Mouse (Mus musculus) intestine, embryonic 15.5 days (tissue): ENCODE measurements at regions not wholly inside any gene's neighbourhood (a gene's known extent, or its start where the extent isn't known, plus 50 kb on each side); places are given as distances from the start of the nearest gene placed in this dataset.

Experiments
- ATAC-seq: fragments of 200-750 bp; cut with Nextera tagmentation; 2 replicates; pipeline ENCODE4 v1.8.0; 2017; ENCODE audit warnings: moderate TSS enrichment, moderate library complexity
- H3K27ac ChIP-seq: fragments of 300-500 bp; sonication (generic); 2 replicates; pipeline ENCODE4 v1.5.1; 2015; ENCODE audit warnings: mild to moderate bottlenecking, inconsistent platforms
- H3K27me3 ChIP-seq: fragments of 300-500 bp; sonication (generic); replicated peaks from 2 replicates; pipeline ENCODE4 v1.6.1; 2015; ENCODE audit warnings: inconsistent platforms
- H3K36me3 ChIP-seq: fragments of 300-500 bp; sonication (generic); 2 replicates; pipeline ENCODE4 v1.6.1; 2015; ENCODE audit warnings: inconsistent platforms
- H3K4me1 ChIP-seq: fragments of 300-500 bp; sonication (generic); replicated peaks from 2 replicates; pipeline ENCODE4 v1.6.1; 2015; ENCODE audit warnings: inconsistent platforms
- H3K4me2 ChIP-seq: fragments of 300-500 bp; sonication (generic); replicated peaks from 2 replicates; pipeline ENCODE4 v1.6.1; 2015; ENCODE audit warnings: mild to moderate bottlenecking, inconsistent platforms
- H3K4me3 ChIP-seq: fragments of 300-500 bp; sonication (generic); replicated peaks from 2 replicates; pipeline ENCODE4 v1.5.1; 2015; ENCODE audit warnings: inconsistent platforms
- H3K9ac ChIP-seq: fragments of 300-500 bp; sonication (generic); 2 replicates; pipeline ENCODE4 v1.6.1; 2015; ENCODE audit warnings: inconsistent platforms
- H3K9me3 ChIP-seq: fragments of 300-500 bp; sonication (generic); 2 replicates; pipeline ENCODE4 v1.6.1; 2016; ENCODE audit warnings: inconsistent platforms
- WGBS: fragments of 180-500 bp; shearing (Covaris S2); methylation state at CpG from one replicate; pipeline ENCODE4 v1.1.7; 2015; 5-methylcytosine and 5-hydroxymethylcytosine counted together

DNA sequence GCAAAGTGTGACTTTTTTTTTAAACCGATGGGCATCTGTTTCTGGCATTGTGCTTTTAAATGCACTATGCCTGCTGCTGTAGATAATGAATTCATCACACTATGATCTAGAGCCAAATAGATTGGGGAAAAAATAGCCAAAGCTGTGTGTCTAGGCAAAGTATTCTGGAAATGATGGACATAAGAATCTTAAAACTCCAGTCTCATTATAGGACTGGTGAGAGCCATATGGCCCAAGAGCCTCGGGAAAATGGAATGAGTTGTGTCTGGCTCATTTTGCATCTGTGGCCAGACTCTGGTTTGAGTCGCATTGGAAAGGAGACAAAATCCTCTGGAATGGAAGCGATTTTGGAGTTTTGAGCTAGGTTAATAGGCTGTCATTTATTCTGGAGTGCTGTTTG is 288.7 kb downstream of the Lrriq3 start:
- H3K27ac ChIP-seq = no peak overlapping the region
- H3K27me3 ChIP-seq = no peaks in the 10 kb centered on the region
- no peak overlapping the region for H3K9ac ChIP-seq
- H3K36me3 ChIP-seq = no peaks in the 10 kb centered on the region
- no peak for ATAC-seq
- H3K4me1 ChIP-seq = no peaks in the 10 kb centered on the region
- no peak overlapping the region for H3K4me3 ChIP-seq
- H3K9me3 ChIP-seq = no peaks in the 10 kb centered on the region
- WGBS = 82% methylated on average over 4 of the region's 4 CpGs
- no peak overlapping the region for H3K4me2 ChIP-seq

GRCm38 (mm10) chr3:155382817-155383216 is 289.6 kb downstream of the Lrriq3 start:
- Histone ChIP-seq H3K4me2 (no peak overlapping the region), H3K4me1 (no peaks in the 10 kb centered on the region), H3K9me3 (no peaks in the 10 kb centered on the region), H3K27me3 (no peaks in the 10 kb centered on the region), H3K9ac (no peak overlapping the region), H3K36me3 (no peaks in the 10 kb centered on the region), H3K27ac (no peak overlapping the region), H3K4me3 (no peak overlapping the region)
- no peak for ATAC-seq
- WGBS = 84% methylated on average over 2 of the region's 2 CpGs

GRCm38 (mm10) chr3:155390666-155391065 is 297.4 kb downstream of the Lrriq3 start:
- Histone ChIP-seq H3K36me3 (no peaks in the 10 kb centered on the region), H3K4me3 (no peak overlapping the region), H3K9ac (no peak overlapping the region), H3K27me3 (no peaks in the 10 kb centered on the region), H3K4me2 (no peak overlapping the region), H3K27ac (no peak overlapping the region), H3K9me3 (no peaks in the 10 kb centered on the region), H3K4me1 (no peaks in the 10 kb centered on the region)
- ATAC-seq = no peak
- WGBS = 78% methylated on average over 5 of the region's 5 CpGs

DNA sequence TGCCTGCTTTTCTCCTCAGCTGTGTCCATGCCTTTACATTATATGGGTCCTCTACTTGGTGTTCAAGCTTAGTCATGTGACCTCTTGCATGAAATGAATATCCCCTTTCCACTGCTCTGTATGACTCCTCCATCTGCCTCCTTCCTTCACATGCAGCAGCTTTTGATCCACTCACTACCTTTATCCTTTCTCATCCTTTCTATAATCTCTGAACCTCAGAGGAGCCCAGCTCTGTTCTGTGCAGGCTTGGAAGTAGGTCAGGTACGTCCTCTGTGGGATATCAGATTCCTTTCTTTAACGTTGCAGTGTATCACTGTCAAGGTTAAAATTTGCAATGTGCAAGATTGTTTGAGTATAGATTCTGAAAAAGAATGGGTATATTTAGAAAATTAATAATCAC is 302.9 kb downstream of the Lrriq3 start:
- H3K36me3 ChIP-seq = no peaks in the 10 kb centered on the region
- H3K9ac ChIP-seq = no peak overlapping the region
- ATAC-seq = no peak
- no peak overlapping the region for H3K27ac ChIP-seq
- H3K4me2 ChIP-seq = no peak overlapping the region
- H3K4me1 ChIP-seq = no peaks in the 10 kb centered on the region
- no peaks in the 10 kb centered on the region for H3K27me3 ChIP-seq
- no peak overlapping the region for H3K4me3 ChIP-seq
- no peaks in the 10 kb centered on the region for H3K9me3 ChIP-seq
- WGBS = 86% methylated on average over 2 of the region's 2 CpGs

DNA sequence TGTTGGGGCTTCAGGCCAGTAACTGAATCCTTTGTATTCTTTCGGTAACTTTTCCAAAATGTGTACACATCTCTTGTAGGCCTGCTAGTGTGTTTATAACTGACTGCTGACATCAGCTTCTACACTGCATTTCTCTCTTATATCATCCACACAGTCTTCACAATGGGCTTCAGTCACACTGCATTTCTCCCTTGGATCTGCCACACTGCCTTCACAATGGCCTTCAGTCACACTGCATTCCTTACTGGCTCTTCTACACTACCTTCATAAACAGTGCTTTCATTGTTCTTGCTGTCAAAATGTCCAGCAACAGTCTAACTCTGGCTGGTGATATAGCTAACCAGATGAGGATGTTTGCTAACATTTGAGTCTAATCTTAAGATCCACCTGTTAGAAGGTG is 308.5 kb downstream of the Lrriq3 start:
- Histone ChIP-seq H3K4me3 (no peak overlapping the region), H3K9me3 (no peaks in the 10 kb centered on the region), H3K9ac (no peak overlapping the region), H3K27ac (no peak overlapping the region), H3K4me1 (no peaks in the 10 kb centered on the region), H3K4me2 (no peak overlapping the region), H3K27me3 (no peaks in the 10 kb centered on the region), H3K36me3 (no peaks in the 10 kb centered on the region)
- ATAC-seq = no peak
- WGBS = 65% methylated on average over 1 of the region's 1 CpGs

- ATAC-seq = no peak
- Histone ChIP-seq H3K27ac (no peak overlapping the region), H3K9ac (no peak overlapping the region), H3K4me2 (no peak overlapping the region), H3K27me3 (no peaks in the 10 kb centered on the region), H3K36me3 (no peaks in the 10 kb centered on the region), H3K4me1 (no peaks in the 10 kb centered on the region), H3K9me3 (no peaks in the 10 kb centered on the region), H3K4me3 (no peak overlapping the region)
- WGBS = 33% methylated on average over 2 of the region's 2 CpGs
Measured at GRCm38 (mm10) chr3:155408907-155409306, 315.7 kb downstream of the Lrriq3 start.

DNA sequence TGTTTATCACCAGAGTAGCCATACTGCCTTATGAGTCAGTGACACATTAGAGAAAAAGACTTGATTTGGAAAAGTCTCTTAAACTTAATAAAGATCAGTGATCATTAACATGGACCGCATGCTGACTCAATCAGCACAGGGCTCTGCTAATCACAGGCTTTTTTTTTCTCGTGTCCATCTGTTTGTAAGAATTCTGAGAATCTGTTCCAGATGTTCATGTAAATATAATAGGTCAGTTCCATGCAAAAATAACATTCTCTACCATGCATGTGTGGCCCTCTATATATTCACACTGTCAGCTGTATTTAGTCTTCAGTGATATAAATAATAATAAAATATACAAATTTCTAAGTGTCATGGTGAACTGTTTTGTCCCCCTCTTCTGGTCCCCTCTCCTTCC is 316.1 kb downstream of the Lrriq3 start:
- no peak overlapping the region for H3K27ac ChIP-seq
- no peak overlapping the region for H3K4me3 ChIP-seq
- H3K36me3 ChIP-seq = no peaks in the 10 kb centered on the region
- no peak overlapping the region for H3K4me2 ChIP-seq
- H3K9ac ChIP-seq = no peak overlapping the region
- H3K4me1 ChIP-seq = no peaks in the 10 kb centered on the region
- whole genome bisulfite sequencing = 49% methylated on average over 2 of the region's 2 CpGs
- ATAC-seq = no peak
- H3K27me3 ChIP-seq = no peaks in the 10 kb centered on the region
- H3K9me3 ChIP-seq = no peaks in the 10 kb centered on the region

GRCm38 (mm10) chr3:155409867-155410266 is 316.6 kb downstream of the Lrriq3 start:
- Histone ChIP-seq H3K27ac (no peak overlapping the region), H3K4me3 (no peak overlapping the region), H3K9ac (no peak overlapping the region), H3K4me1 (no peaks in the 10 kb centered on the region), H3K27me3 (no peaks in the 10 kb centered on the region), H3K4me2 (no peak overlapping the region), H3K9me3 (no peaks in the 10 kb centered on the region), H3K36me3 (no peaks in the 10 kb centered on the region)
- WGBS = 69% methylated on average over 2 of the region's 2 CpGs
- ATAC-seq = no peak

GRCm38 (mm10) chr3:155459701-155460481 is 366.7 kb downstream of the Lrriq3 start:
- Histone ChIP-seq H3K36me3 (no peaks in the 10 kb centered on the region), H3K4me1 (no peaks in the 10 kb centered on the region), H3K27me3 (no peaks in the 10 kb centered on the region), H3K4me3 (no peak overlapping the region), H3K9ac (no peak overlapping the region), H3K27ac (no peak overlapping the region), H3K4me2 (no peak overlapping the region), H3K9me3 (no peaks in the 10 kb centered on the region)
- WGBS = 78% methylated on average over 16 of the region's 16 CpGs
- no peak for ATAC-seq

DNA sequence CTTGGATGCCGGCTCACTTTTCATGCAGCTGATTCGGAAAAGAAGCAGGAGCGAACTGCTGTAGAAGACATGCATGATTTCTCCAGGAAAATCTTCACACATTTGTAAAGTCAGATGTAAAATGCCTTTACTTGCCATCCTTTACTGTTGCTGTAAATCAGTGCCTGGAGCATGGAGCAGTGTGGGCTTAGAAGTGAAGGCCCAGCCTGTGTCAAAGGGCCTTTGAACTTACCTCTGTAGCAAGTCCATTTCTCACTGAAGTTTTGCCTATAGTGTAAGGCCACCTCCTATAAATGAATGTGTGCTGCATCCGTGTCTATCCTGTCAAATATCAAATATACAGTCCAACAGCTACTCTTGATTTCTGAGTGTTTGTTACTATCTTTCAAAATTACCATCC is 368.9 kb downstream of the Lrriq3 start:
- H3K4me1 ChIP-seq = no peaks in the 10 kb centered on the region
- H3K27me3 ChIP-seq = no peaks in the 10 kb centered on the region
- no peak overlapping the region for H3K4me2 ChIP-seq
- no peaks in the 10 kb centered on the region for H3K9me3 ChIP-seq
- WGBS = 63% methylated on average over 4 of the region's 4 CpGs
- no peaks in the 10 kb centered on the region for H3K36me3 ChIP-seq
- H3K9ac ChIP-seq = no peak overlapping the region
- no peak overlapping the region for H3K4me3 ChIP-seq
- H3K27ac ChIP-seq = no peak overlapping the region
- ATAC-seq = no peak

GRCm38 (mm10) chr3:155470742-155471141 is 377.5 kb downstream of the Lrriq3 start:
- 80% methylated on average over 2 of the region's 2 CpGs for WGBS
- ATAC-seq = no peak
- no peaks in the 10 kb centered on the region for H3K27me3 ChIP-seq
- no peaks in the 10 kb centered on the region for H3K9me3 ChIP-seq
- H3K9ac ChIP-seq = no peak overlapping the region
- no peaks in the 10 kb centered on the region for H3K4me1 ChIP-seq
- H3K36me3 ChIP-seq = no peaks in the 10 kb centered on the region
- no peak overlapping the region for H3K27ac ChIP-seq
- no peak overlapping the region for H3K4me2 ChIP-seq
- H3K4me3 ChIP-seq = no peak overlapping the region

DNA sequence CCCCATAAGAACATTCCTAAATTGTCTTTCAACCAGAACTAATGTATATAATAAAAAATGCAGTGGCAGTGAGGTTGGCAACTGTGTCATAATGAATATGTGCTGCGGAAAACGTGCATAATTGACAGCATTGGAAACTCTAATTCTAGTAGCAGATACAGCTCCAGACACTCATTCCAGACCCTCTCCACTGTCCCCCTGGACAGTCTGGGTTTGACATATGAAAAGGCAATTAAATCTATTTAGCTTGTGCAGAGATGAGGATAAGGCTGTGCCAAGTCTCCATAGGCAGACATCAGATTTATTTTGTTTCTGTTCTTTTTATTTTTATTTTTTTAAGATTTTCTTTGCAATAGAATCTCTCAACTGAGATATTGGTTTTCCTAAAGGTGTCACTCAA is 392.3 kb downstream of the Lrriq3 start:
- no peak for ATAC-seq
- Histone ChIP-seq H3K27ac (no peak overlapping the region), H3K27me3 (no peaks in the 10 kb centered on the region), H3K4me3 (no peak overlapping the region), H3K4me1 (no peaks in the 10 kb centered on the region), H3K9ac (no peak overlapping the region), H3K36me3 (no peaks in the 10 kb centered on the region), H3K4me2 (no peak overlapping the region), H3K9me3 (no peaks in the 10 kb centered on the region)
- WGBS = 79% methylated on average over 2 of the region's 2 CpGs

DNA sequence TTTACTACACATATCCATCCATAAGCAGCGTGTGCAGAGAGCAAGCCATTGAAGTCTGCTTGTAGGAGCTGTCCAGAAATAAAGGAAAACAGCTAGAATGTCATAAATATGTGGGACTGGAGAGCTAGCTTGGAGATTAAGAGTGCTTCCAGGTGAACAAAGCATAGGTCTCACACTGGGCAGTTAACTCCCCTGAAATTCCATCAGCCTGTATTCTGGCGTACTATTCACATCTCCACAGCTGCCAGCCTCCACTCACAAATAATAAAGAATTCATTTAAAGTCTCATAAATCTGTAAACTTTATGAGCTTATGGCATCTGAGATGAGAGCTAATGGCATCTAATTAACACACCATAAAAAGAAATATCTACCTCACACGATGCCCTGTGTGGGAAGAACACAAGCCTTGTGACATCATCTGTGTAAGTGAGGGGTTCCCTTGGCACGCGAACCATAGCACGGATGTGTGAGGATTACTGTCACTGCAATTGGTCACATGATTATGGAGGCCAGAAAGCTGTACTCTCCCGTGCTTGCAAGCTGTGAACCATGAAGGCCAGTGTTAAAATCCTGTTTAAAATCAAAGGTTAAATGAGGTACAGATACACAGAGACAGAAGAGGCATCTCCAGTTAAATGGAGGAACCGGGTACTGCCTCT is 394.8 kb downstream of the Lrriq3 start:
- 68% methylated on average over 8 of the region's 8 CpGs for WGBS
- no peak overlapping the region for H3K9ac ChIP-seq

More for the DNA sequence above, 394.8 kb downstream of the Lrriq3 start:
- H3K36me3 ChIP-seq = no peaks in the 10 kb centered on the region
- 0 out of 2 replicates have a peak, but pooled peaks have one; percentile 31 for ATAC-seq
- H3K9me3 ChIP-seq = no peaks in the 10 kb centered on the region
- H3K27ac ChIP-seq = no peak overlapping the region
- H3K4me2 ChIP-seq = no peak overlapping the region
- H3K4me1 ChIP-seq = no peaks in the 10 kb centered on the region
- no peaks in the 10 kb centered on the region for H3K27me3 ChIP-seq
- no peak overlapping the region for H3K4me3 ChIP-seq
